Mouse (Mus musculus) limb, embryonic 15.5 days (tissue): ENCODE measurements around the gene Prkar1a. TPM values are rescaled to one million over a fixed set of nuclear protein-coding genes. Genes with fewer than 3 reads are reported as not detected.

Source experiments
- ATAC-seq: fragments of 200-750 bp; cut with Nextera tagmentation; 2 replicates; pipeline ENCODE4 v1.8.0; 2017; ENCODE audit warnings: low read depth, moderate TSS enrichment; ENCODE audit not compliant: insufficient number of reproducible peaks, low FRiP score, low TSS enrichment
- H3K27ac ChIP-seq: fragments of 300-500 bp; sonication (generic); 2 replicates; pipeline ENCODE4 v1.5.1; 2015; ENCODE audit warnings: moderate library complexity, mild to moderate bottlenecking, inconsistent platforms
- H3K27me3 ChIP-seq: fragments of 300-500 bp; sonication (generic); 2 replicates; pipeline ENCODE4 v1.6.1; 2015; ENCODE audit warnings: inconsistent platforms
- H3K36me3 ChIP-seq: fragments of 300-500 bp; sonication (generic); 2 replicates; pipeline ENCODE4 v1.6.1; 2015; ENCODE audit warnings: inconsistent platforms
- H3K4me1 ChIP-seq: fragments of 300-500 bp; sonication (generic); 2 replicates; pipeline ENCODE4 v1.6.1; 2015; ENCODE audit warnings: inconsistent platforms
- H3K4me2 ChIP-seq: fragments of 300-500 bp; sonication (generic); 2 replicates; pipeline ENCODE4 v1.6.1; 2015; ENCODE audit warnings: mild to moderate bottlenecking, inconsistent platforms
- H3K4me3 ChIP-seq: fragments of 300-500 bp; sonication (generic); 2 replicates; pipeline ENCODE4 v1.5.1; 2015; ENCODE audit warnings: mild to moderate bottlenecking, inconsistent platforms
- H3K9ac ChIP-seq: fragments of 300-500 bp; sonication (generic); 2 replicates; pipeline ENCODE4 v1.6.1; 2015; ENCODE audit warnings: inconsistent platforms
- H3K9me3 ChIP-seq: fragments of 300-500 bp; sonication (generic); 2 replicates; pipeline ENCODE4 v1.6.1; 2016; ENCODE audit warnings: inconsistent platforms
- WGBS: fragments of 180-500 bp; shearing (Covaris S2); methylation state at CpG from one replicate; pipeline ENCODE4 v1.1.7; 2015; 5-methylcytosine and 5-hydroxymethylcytosine counted together
- polyA plus RNA-seq: library from polyadenylated mRNA; unstranded; fragments of >200 nt; fragmentation: Nextera tagmentation; extraction: Ambion mirVana; gene quantifications from 2 replicates; pipeline ENCODE4 v1.2.1, GENCODE M21; 2015

Gene Prkar1a
- polyA plus RNA-seq, 1 experiment from 2014 or later, result 309 TPM

DNA sequence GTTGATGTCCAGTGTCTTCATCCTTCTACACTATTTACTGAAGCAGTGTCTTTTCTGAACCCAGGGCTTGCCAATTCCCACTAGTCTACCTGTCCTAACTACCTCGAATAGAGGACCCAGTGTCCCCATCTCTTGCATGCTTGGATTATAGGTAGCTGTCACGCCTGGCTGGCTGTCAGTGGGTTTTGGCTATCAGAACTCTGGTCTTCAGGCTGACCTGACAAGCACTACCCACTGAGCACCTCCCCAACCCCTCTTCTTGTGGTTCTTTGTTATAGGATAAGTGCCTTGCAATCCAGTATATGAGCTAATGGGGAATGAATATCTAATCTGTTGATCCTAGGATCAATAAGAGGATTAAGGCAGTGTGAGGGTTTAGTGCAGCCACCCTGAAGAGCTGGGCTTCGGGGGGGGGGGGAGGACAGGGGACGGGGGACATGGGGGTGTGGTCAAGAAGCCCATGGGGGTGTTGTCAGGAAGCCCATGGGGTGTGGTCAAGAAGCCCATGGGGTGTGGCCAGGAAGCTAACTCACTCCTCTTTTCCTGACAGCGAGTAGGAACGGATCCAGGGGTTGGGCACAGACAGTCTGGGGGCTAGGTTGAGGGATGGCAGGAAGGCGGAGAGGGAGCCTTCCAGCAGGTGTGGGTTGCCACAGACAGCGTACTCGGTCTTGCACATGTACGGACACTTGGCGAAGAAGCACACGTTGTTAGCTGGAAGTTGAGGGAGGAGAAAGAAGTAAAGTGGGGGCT is 27.6 kb downstream of the Prkar1a start:
- Histone ChIP-seq H3K27me3 (no peaks in the 10 kb centered on the region), H3K9ac (no peak overlapping the region), H3K36me3 (0 out of 2 replicates have a peak, but pooled peaks cover 3% of the 10 kb centered on the region), H3K4me1 (peaks cover 5% of the 10 kb centered on the region; the same call in 1 of the 2 replicates), H3K27ac (no peak overlapping the region), H3K4me2 (no peak overlapping the region), H3K9me3 (no peaks in the 10 kb centered on the region), H3K4me3 (no peak overlapping the region)
- WGBS, result 67% methylated on average over 12 of the region's 12 CpGs
- no peak for ATAC-seq

DNA sequence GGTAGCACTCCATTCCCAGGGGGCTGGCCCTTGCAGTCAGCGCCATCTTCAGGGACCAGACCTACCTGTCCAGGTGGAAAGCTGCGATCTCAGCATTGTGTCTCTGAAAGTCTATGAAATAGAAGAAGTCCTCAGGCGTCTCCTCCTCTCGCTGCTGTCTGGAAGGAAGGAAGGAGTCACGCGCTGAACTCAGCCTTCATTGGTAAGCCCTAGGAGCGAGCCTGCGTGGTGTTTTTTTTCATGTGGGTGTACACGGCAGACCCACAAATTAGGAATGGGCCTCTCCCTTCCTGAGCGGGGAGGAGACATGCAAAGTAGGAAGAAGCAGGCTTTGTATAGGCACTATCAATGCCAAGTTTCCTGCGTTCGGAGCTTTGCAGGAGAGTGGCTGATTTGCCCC is 29.1 kb downstream of the Prkar1a start:
- WGBS, result 60% methylated on average over 12 of the region's 12 CpGs
- Histone ChIP-seq H3K27me3 (no peaks in the 10 kb centered on the region), H3K4me1 (peaks cover 1% of the 10 kb centered on the region; the same call in 1 of the 2 replicates), H3K4me2 (no peak overlapping the region), H3K27ac (no peak overlapping the region), H3K9me3 (no peaks in the 10 kb centered on the region), H3K4me3 (no peak overlapping the region), H3K9ac (no peak overlapping the region), H3K36me3 (no peaks in the 10 kb centered on the region)
- ATAC-seq, result no peak

DNA sequence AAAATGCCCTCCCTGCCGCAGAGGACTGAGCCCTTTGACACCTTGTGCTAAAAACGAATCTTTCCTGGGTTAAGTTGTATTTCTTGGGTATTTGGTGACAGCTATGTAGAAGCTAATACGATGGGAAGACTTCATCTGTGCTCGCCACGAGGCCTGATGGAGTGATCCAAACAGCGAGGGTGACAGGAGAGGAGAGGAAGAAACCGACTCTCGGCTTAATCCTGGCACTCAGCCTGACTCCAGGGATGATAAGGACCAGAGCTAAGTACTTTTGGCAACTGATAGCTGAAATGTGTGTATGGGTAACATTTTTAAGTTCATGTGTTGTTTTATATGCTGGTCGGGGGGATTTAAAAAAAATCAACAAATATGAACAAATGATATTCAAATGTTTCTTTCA is 31.7 kb downstream of the Prkar1a start:
- Histone ChIP-seq H3K9me3 (no peaks in the 10 kb centered on the region), H3K4me2 (no peak overlapping the region), H3K36me3 (no peaks in the 10 kb centered on the region), H3K4me1 (no peaks in the 10 kb centered on the region), H3K27me3 (no peaks in the 10 kb centered on the region), H3K4me3 (no peak overlapping the region), H3K27ac (no peak overlapping the region), H3K9ac (no peak overlapping the region)
- ATAC-seq, result no peak
- 72% methylated on average over 9 of the region's 9 CpGs for WGBS

DNA sequence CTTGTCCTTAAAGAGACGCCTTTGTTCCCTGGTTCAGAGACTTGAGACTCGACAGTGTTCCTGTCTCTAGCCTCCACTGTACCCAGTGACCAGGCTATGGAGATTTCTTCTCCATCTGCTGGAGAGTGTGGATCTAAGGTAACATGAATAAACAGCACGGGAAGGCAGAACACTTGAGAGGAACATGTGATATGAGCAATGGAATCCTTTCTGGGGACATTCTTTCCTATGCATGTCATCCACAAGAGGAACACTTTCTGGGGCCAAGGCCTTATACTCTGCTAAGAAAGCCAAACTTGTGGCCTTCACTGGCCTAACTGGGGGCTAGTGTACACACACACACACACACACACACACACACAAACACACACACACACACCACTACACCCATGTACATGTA is 32.4 kb downstream of the Prkar1a start:
- no peaks in the 10 kb centered on the region for H3K4me1 ChIP-seq
- no peak overlapping the region for H3K4me2 ChIP-seq
- H3K27ac ChIP-seq, result no peak overlapping the region
- H3K27me3 ChIP-seq, result no peaks in the 10 kb centered on the region
- H3K9me3 ChIP-seq, result no peaks in the 10 kb centered on the region
- ATAC-seq, result no peak
- WGBS, result 81% methylated on average over 3 of the region's 3 CpGs
- H3K4me3 ChIP-seq, result no peak overlapping the region
- H3K9ac ChIP-seq, result no peak overlapping the region
- H3K36me3 ChIP-seq, result no peaks in the 10 kb centered on the region

DNA sequence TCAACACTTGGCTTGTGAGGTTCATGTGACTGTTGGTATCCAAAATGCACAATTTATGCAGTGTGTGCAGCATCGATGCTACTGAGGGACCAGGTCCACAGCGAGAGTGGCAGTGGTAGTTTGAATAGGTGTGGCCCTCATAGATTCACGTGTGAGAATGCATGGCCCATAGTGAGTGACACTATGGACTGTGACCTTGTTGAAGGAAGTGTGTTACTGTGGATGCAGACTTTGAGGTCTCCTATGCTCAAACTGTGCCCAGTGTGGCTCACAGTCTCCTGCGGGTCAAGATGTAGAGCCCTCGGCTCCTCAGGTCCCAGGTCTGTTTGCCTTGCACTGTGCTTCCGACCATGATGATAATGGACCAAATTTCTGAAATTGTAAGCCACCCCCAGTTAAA is 33.0 kb downstream of the Prkar1a start:
- Histone ChIP-seq H3K9me3 (no peaks in the 10 kb centered on the region), H3K27ac (no peak overlapping the region), H3K27me3 (no peaks in the 10 kb centered on the region), H3K4me2 (no peak overlapping the region), H3K36me3 (no peaks in the 10 kb centered on the region), H3K9ac (no peak overlapping the region), H3K4me1 (no peaks in the 10 kb centered on the region), H3K4me3 (no peak overlapping the region)
- ATAC-seq, result no peak
- 91% methylated on average over 6 of the region's 6 CpGs for WGBS

DNA sequence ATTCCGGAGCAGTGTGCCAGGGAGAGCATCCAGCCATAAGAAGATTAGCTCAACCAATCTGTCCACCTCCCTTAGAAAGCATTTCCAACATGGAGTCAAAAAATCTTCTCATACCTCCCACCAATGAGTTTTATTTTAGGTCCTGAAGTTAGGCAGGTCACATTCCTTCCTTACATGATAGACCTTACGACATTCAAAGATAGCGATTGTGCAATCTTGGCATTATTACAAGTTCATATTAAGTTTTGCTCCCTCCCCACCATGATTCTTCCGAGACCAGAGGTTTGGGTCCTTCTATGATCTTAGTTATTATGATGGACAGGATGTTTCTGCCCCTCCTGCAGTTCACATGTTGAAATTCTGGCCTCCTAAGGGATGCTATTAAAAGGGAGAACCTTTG is 40.3 kb downstream of the Prkar1a start:
- Histone ChIP-seq H3K4me2 (no peak overlapping the region), H3K4me1 (peaks cover 5% of the 10 kb centered on the region; the same call in 1 of the 2 replicates), H3K27ac (no peak overlapping the region), H3K27me3 (no peaks in the 10 kb centered on the region), H3K9me3 (no peaks in the 10 kb centered on the region), H3K9ac (no peak overlapping the region), H3K36me3 (no peaks in the 10 kb centered on the region), H3K4me3 (no peak overlapping the region)
- ATAC-seq, result no peak
- WGBS, result 84% methylated on average over 4 of the region's 4 CpGs

DNA sequence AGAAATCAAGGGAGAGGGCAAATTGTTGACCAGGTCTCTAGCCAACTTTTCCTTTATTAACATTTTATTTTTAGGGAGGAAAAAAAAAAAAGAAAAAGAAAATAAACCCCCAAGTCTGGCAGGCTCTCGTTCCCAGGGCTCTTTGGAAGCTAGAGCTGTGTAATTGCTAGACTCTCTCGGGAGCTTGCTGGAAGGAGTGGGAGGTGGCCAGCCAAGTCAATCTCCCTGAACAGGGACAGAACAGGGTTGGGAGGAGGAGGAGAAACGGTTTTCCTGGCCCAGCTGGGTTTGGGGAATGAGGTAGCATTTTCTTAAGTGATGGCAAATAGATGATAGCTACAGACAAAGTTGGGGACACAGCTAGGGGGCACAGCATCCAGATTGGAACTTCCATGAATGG is 43.5 kb downstream of the Prkar1a start:
- H3K4me2 ChIP-seq, result no peak overlapping the region
- 17% methylated on average over 3 of the region's 3 CpGs for WGBS
- ATAC-seq, result no peak
- no peak overlapping the region for H3K9ac ChIP-seq
- no peaks in the 10 kb centered on the region for H3K27me3 ChIP-seq
- H3K9me3 ChIP-seq, result no peaks in the 10 kb centered on the region
- H3K27ac ChIP-seq, result no peak overlapping the region
- no peaks in the 10 kb centered on the region for H3K36me3 ChIP-seq
- no peak overlapping the region for H3K4me3 ChIP-seq
- peaks cover 7% of the 10 kb centered on the region; the same call in 1 of the 2 replicates for H3K4me1 ChIP-seq

DNA sequence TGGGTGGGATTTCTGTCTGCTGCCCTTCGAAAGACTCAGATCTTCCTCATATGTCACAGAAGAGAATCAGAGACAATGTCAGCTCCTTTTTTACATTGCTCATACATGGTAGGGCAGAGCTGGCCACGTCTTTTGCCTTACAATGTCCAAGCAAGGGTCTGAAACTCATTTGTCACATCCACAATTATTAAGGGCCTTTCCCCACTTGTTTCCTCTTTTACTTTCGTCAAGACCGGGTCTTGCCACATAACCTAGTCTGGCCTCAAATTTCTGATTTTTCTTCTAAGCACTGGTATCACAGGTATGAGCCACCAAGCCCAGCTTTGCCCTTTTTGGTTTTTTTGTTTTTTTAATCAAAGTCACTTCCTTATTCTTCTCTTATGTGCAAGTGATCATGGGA is 47.3 kb downstream of the Prkar1a start:
- no peak overlapping the region for H3K9ac ChIP-seq
- H3K27ac ChIP-seq, result no peak overlapping the region
- 82% methylated on average over 4 of the region's 4 CpGs for WGBS
- no peaks in the 10 kb centered on the region for H3K9me3 ChIP-seq
- no peak overlapping the region for H3K4me3 ChIP-seq
- no peak for ATAC-seq
- H3K27me3 ChIP-seq, result no peaks in the 10 kb centered on the region
- peaks cover 7% of the 10 kb centered on the region; the same call in 1 of the 2 replicates for H3K4me1 ChIP-seq
- H3K36me3 ChIP-seq, result no peaks in the 10 kb centered on the region
- H3K4me2 ChIP-seq, result no peak overlapping the region

DNA sequence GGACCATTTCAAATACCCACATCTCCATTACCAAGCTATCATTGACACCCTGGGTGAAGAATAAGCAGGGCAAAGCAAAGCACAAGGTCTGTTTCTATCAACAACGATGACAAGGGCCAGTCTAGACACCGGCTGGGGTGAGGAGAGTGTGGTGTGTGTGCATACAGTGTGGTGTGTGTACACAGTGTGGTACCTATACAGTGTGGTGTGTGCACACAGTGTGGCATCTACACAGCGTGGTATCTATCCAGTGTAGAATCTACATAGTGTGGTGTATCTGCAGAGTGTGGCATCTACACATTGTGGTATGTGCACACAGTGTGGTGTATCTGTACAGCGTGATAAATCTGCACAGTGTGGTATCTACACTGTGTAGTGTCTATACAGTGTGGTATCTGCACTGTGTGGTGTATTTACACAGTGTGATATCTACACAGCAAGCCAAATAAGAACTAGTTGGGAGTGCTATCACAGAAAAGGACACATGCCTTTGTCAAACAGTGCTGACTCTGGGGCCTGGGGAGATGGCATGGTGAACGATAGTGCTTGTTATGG is 48.0 kb downstream of the Prkar1a start:
- 89% methylated on average over 5 of the region's 5 CpGs for WGBS
- H3K27ac ChIP-seq, result no peak overlapping the region
- H3K27me3 ChIP-seq, result no peaks in the 10 kb centered on the region
- H3K36me3 ChIP-seq, result no peaks in the 10 kb centered on the region
- H3K9ac ChIP-seq, result no peak overlapping the region
- H3K4me1 ChIP-seq, result peaks cover 10% of the 10 kb centered on the region; the same call in 1 of the 2 replicates
- no peak overlapping the region for H3K4me2 ChIP-seq
- 0 out of 2 replicates have a peak, but pooled peaks have one; percentile 24 for ATAC-seq
- no peak overlapping the region for H3K4me3 ChIP-seq
- H3K9me3 ChIP-seq, result no peaks in the 10 kb centered on the region

DNA sequence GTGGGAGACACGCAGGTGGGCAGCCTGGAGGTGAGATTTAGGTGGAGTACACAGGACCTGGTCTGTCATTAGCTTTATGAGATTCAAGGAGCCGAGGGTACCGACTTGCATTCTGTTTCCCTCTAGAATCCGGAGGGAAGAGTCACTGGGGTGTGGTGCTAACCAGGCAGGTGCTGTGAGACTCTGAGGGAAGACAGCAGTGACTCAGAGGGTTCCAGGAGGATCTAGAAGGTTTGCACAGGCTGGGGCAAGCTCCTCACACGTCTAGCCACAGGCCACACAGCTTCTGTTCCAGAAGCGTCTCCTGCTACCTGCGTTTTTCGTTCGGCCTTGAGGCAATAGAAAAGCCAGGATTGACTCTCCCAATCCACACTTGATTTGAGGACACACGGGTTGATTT is 49.5 kb downstream of the Prkar1a start:
- no peak overlapping the region for H3K9ac ChIP-seq
- no peak overlapping the region for H3K4me2 ChIP-seq
- 0 out of 2 replicates have a peak, but pooled peaks cover 9% of the 10 kb centered on the region for H3K4me1 ChIP-seq
- 68% methylated on average over 10 of the region's 10 CpGs for WGBS
- no peak overlapping the region for H3K4me3 ChIP-seq
- no peaks in the 10 kb centered on the region for H3K27me3 ChIP-seq
- H3K36me3 ChIP-seq, result no peaks in the 10 kb centered on the region
- no peaks in the 10 kb centered on the region for H3K9me3 ChIP-seq
- ATAC-seq, result no peak
- no peak overlapping the region for H3K27ac ChIP-seq

DNA sequence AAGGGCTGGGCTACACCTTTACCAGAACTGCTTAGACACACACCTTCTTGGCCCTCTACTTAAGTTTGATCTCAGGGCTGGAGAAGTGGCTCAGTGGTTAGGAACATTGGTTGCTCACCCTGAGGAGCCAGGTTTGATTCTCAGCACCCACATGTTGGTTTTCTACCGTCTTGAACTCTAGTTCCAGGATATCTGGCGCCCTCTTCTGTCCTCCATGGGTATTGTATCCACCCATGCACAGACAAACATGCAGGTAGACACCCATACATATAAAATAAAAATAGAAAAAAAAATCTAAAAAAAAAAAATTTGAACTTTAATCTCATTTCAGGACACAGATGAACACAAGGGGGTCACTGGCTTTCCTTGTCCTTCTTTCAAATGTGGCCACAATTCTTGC is 50.6 kb downstream of the Prkar1a start:
- Histone ChIP-seq H3K4me3 (no peak overlapping the region), H3K9ac (no peak overlapping the region), H3K9me3 (no peaks in the 10 kb centered on the region), H3K4me2 (no peak overlapping the region), H3K27ac (no peak overlapping the region), H3K36me3 (no peaks in the 10 kb centered on the region), H3K27me3 (no peaks in the 10 kb centered on the region), H3K4me1 (0 out of 2 replicates have a peak, but pooled peaks cover 9% of the 10 kb centered on the region)
- WGBS, result 61% methylated on average over 2 of the region's 2 CpGs
- no peak for ATAC-seq

DNA sequence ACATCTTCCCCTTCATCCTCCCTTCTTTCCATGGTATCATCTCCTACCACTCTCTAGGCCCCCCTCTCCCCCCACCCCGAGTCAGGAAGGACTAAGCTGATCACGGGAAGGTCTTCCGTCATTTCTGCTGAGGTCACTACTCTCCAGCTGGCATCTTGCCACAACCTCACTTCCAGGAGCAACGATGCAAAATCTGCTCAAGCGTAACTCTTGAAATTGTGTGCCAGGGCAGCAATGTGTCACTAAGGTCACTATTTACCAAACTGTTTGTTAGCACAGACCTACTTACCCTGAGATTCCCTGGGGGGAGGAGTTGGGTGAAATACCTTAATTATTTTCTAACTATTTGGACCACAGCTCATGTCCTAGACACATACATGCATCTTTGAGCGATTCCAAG is 51.6 kb downstream of the Prkar1a start:
- no peaks in the 10 kb centered on the region for H3K27me3 ChIP-seq
- no peak overlapping the region for H3K4me3 ChIP-seq
- no peaks in the 10 kb centered on the region for H3K9me3 ChIP-seq
- H3K9ac ChIP-seq, result no peak overlapping the region
- H3K4me2 ChIP-seq, result no peak overlapping the region
- no peak overlapping the region for H3K27ac ChIP-seq
- H3K4me1 ChIP-seq, result 0 out of 2 replicates have a peak, but pooled peaks cover 6% of the 10 kb centered on the region
- no peaks in the 10 kb centered on the region for H3K36me3 ChIP-seq
- 52% methylated on average over 6 of the region's 6 CpGs for WGBS
- no peak for ATAC-seq
